Mouse (Mus musculus) liver, embryonic 16.5 days (tissue): ENCODE measurements around the gene Ptprj. TPM values are rescaled to one million over a fixed set of nuclear protein-coding genes. Genes with fewer than 3 reads are reported as not detected.

Source experiments
- ATAC-seq: fragments of 200-750 bp; cut with Nextera tagmentation; 2 replicates; pipeline ENCODE4 v1.8.0; 2017; ENCODE audit warnings: low read depth, mild to moderate bottlenecking, moderate number of reproducible peaks, moderate library complexity
- H3K27ac ChIP-seq: fragments of 300-500 bp; sonication (generic); 2 replicates; pipeline ENCODE4 v1.5.1; 2014; ENCODE audit warnings: mild to moderate bottlenecking, low read length
- H3K27me3 ChIP-seq: fragments of 300-500 bp; sonication (generic); 2 replicates; pipeline ENCODE4 v1.6.1; 2014; ENCODE audit warnings: low read depth, low read length, mixed read lengths; ENCODE audit not compliant: control insufficient read depth, insufficient read depth
- H3K36me3 ChIP-seq: fragments of 300-500 bp; sonication (generic); 2 replicates; pipeline ENCODE4 v1.6.1; 2014; ENCODE audit warnings: mild to moderate bottlenecking; ENCODE audit not compliant: control insufficient read depth, insufficient read depth
- H3K4me1 ChIP-seq: fragments of 300-500 bp; sonication (generic); 2 replicates; pipeline ENCODE4 v1.6.1; 2014; ENCODE audit warnings: low read depth, low read length, mixed read lengths; ENCODE audit not compliant: control insufficient read depth
- H3K4me2 ChIP-seq: fragments of 300-500 bp; sonication (generic); 2 replicates; pipeline ENCODE4 v1.6.1; 2014; ENCODE audit warnings: low read depth, low read length, mixed read lengths
- H3K4me3 ChIP-seq: fragments of 300-500 bp; sonication (generic); 2 replicates; pipeline ENCODE4 v1.5.1; 2014; ENCODE audit warnings: low read depth, mild to moderate bottlenecking, low read length
- H3K9ac ChIP-seq: fragments of 300-500 bp; sonication (generic); 2 replicates; pipeline ENCODE4 v1.6.1; 2014; ENCODE audit warnings: low read depth, low read length
- H3K9me3 ChIP-seq: fragments of 300-500 bp; sonication (generic); replicated peaks from 2 replicates; pipeline ENCODE4 v1.6.1; 2016; ENCODE audit warnings: low read length; ENCODE audit not compliant: control insufficient read depth
- WGBS: fragments of 180-500 bp; shearing (Covaris S2); extraction: QIAGEN DNeasy Blood & Tissue Kit; methylation state at CpG from one replicate; pipeline ENCODE4 v1.1.7; 2014; ENCODE audit not compliant: insufficient replicate concordance; 5-methylcytosine and 5-hydroxymethylcytosine counted together
- polyA plus RNA-seq: library from polyadenylated mRNA; unstranded; fragments of >200 nt; fragmentation: Nextera tagmentation; extraction: Ambion mirVana; gene quantifications from 2 replicates; pipeline ENCODE4 v1.2.1, GENCODE M21; 2015

Gene Ptprj
- polyA plus RNA-seq, 1 experiment from 2014 or later = 2.1 TPM

- H3K4me3 ChIP-seq = no peak overlapping the region
- no peaks in the 10 kb centered on the region for H3K27me3 ChIP-seq
- ATAC-seq = no peak
- H3K4me1 ChIP-seq = peaks cover 34% of the 10 kb centered on the region
- H3K4me2 ChIP-seq = no peak overlapping the region
- 65% methylated on average over 3 of the region's 3 CpGs for WGBS
- H3K27ac ChIP-seq = no peak overlapping the region
- H3K9ac ChIP-seq = no peak overlapping the region
- no peaks in the 10 kb centered on the region for H3K36me3 ChIP-seq
- H3K9me3 ChIP-seq = no peaks in the 10 kb centered on the region
Measured at GRCm38 (mm10) chr2:90506143-90506542, 74.3 kb downstream of the Ptprj start.

GRCm38 (mm10) chr2:90504731-90505171 is 75.7 kb downstream of the Ptprj start:
- no peak for ATAC-seq
- Histone ChIP-seq H3K36me3 (no peaks in the 10 kb centered on the region), H3K4me2 (no peak overlapping the region), H3K4me1 (peaks cover 34% of the 10 kb centered on the region), H3K27me3 (no peaks in the 10 kb centered on the region), H3K4me3 (no peak overlapping the region), H3K27ac (peak overlapping the region; percentile 38; the same call in 1 of the 2 replicates), H3K9me3 (no peaks in the 10 kb centered on the region), H3K9ac (no peak overlapping the region)
- WGBS = 42% methylated on average over 6 of the region's 6 CpGs

GRCm38 (mm10) chr2:90503182-90503833 is 77.1 kb downstream of the Ptprj start:
- peaks cover 34% of the 10 kb centered on the region for H3K4me1 ChIP-seq
- peak overlapping the region; percentile 60 for H3K4me2 ChIP-seq
- no peaks in the 10 kb centered on the region for H3K36me3 ChIP-seq
- H3K27me3 ChIP-seq = no peaks in the 10 kb centered on the region
- peak overlapping the region; percentile 5; the same call in 1 of the 2 replicates for H3K4me3 ChIP-seq
- H3K9ac ChIP-seq = peak overlapping the region; percentile 42; the same call in 1 of the 2 replicates
- ATAC-seq = peak; percentile 86
- H3K27ac ChIP-seq = peak overlapping the region; percentile 86
- 16% methylated on average over 3 of the region's 3 CpGs for WGBS
- H3K9me3 ChIP-seq = no peaks in the 10 kb centered on the region

- Histone ChIP-seq H3K4me1 (peaks cover 34% of the 10 kb centered on the region), H3K27me3 (no peaks in the 10 kb centered on the region), H3K27ac (peak overlapping the region; percentile 86), H3K9ac (no peak overlapping the region), H3K4me3 (0 out of 2 replicates have a peak overlapping the region, but pooled peaks have one; percentile 5), H3K4me2 (peak overlapping the region; percentile 60), H3K9me3 (no peaks in the 10 kb centered on the region), H3K36me3 (no peaks in the 10 kb centered on the region)
- ATAC-seq = peak; percentile 43; the same call in 1 of the 2 replicates
Measured at GRCm38 (mm10) chr2:90502738-90503137, 77.7 kb downstream of the Ptprj start.

- WGBS = 59% methylated on average over 3 of the region's 3 CpGs
- Histone ChIP-seq H3K4me1 (peaks cover 34% of the 10 kb centered on the region), H3K4me3 (no peak overlapping the region), H3K27ac (peak overlapping the region; percentile 49; the same call in 1 of the 2 replicates), H3K9ac (no peak overlapping the region), H3K36me3 (no peaks in the 10 kb centered on the region), H3K4me2 (no peak overlapping the region), H3K9me3 (no peaks in the 10 kb centered on the region), H3K27me3 (no peaks in the 10 kb centered on the region)
- ATAC-seq = no peak
Measured at GRCm38 (mm10) chr2:90501708-90502107, 78.7 kb downstream of the Ptprj start.

GRCm38 (mm10) chr2:90500892-90501291 is 79.6 kb downstream of the Ptprj start:
- peaks cover 34% of the 10 kb centered on the region for H3K4me1 ChIP-seq
- H3K4me2 ChIP-seq = no peak overlapping the region

GRCm38 (mm10) chr2:90499002-90499401 is 81.4 kb downstream of the Ptprj start:
- H3K4me3 ChIP-seq = no peak overlapping the region
- 61% methylated on average over 1 of the region's 1 CpGs for WGBS
- H3K27me3 ChIP-seq = no peaks in the 10 kb centered on the region
- H3K9me3 ChIP-seq = no peaks in the 10 kb centered on the region
- no peak overlapping the region for H3K27ac ChIP-seq
- ATAC-seq = no peak
- no peaks in the 10 kb centered on the region for H3K36me3 ChIP-seq
- peaks cover 24% of the 10 kb centered on the region for H3K4me1 ChIP-seq
- no peak overlapping the region for H3K9ac ChIP-seq
- H3K4me2 ChIP-seq = no peak overlapping the region

More at GRCm38 (mm10) chr2:90500892-90501291, 79.6 kb downstream of the Ptprj start:
- no peaks in the 10 kb centered on the region for H3K36me3 ChIP-seq
- H3K9ac ChIP-seq = no peak overlapping the region
- H3K4me3 ChIP-seq = no peak overlapping the region
- no peak overlapping the region for H3K27ac ChIP-seq
- no peaks in the 10 kb centered on the region for H3K9me3 ChIP-seq
- ATAC-seq = no peak
- no peaks in the 10 kb centered on the region for H3K27me3 ChIP-seq

GRCm38 (mm10) chr2:90497551-90497950 is 82.9 kb downstream of the Ptprj start:
- no peaks in the 10 kb centered on the region for H3K36me3 ChIP-seq
- no peak overlapping the region for H3K9ac ChIP-seq
- H3K4me3 ChIP-seq = no peak overlapping the region
- no peak overlapping the region for H3K4me2 ChIP-seq
- peaks cover 14% of the 10 kb centered on the region for H3K4me1 ChIP-seq
- H3K27me3 ChIP-seq = no peaks in the 10 kb centered on the region
- no peak for ATAC-seq
- no peak overlapping the region for H3K27ac ChIP-seq
- WGBS = 67% methylated on average over 3 of the region's 3 CpGs
- H3K9me3 ChIP-seq = no peaks in the 10 kb centered on the region

GRCm38 (mm10) chr2:90496680-90497074 is 83.8 kb downstream of the Ptprj start:
- Histone ChIP-seq H3K9ac (no peak overlapping the region), H3K27me3 (no peaks in the 10 kb centered on the region), H3K4me1 (peaks cover 6% of the 10 kb centered on the region), H3K27ac (no peak overlapping the region), H3K4me2 (no peak overlapping the region), H3K36me3 (no peaks in the 10 kb centered on the region), H3K9me3 (no peaks in the 10 kb centered on the region), H3K4me3 (no peak overlapping the region)
- no peak for ATAC-seq
- WGBS = 76% methylated on average over 5 of the region's 5 CpGs
